Mouse (Mus musculus): Measurements from ENCODE around the gene Lins1. TPM values are rescaled to one million over a fixed set of nuclear protein-coding genes. Genes with fewer than 3 reads are reported as not detected.
A peak's percentile ranks its signal among the peaks of the same experiment; 100 is the strongest.

The Lins1 gene
- polyA plus RNA-seq, 2 experiments: 20.2 to 22.6 TPM

- no peak overlapping the region for H3K9ac ChIP-seq (ENCODE audit: low read depth, low read length, severe bottlenecking)
- no peak overlapping the region for H3K4me2 ChIP-seq (replicated peaks; ENCODE audit: low read depth, low read length, severe bottlenecking)
- DNase-seq (ENCODE audit: low spot score): no peak
- no peak for TF ChIP-seq POLR2A (IDR thresholded peaks at IDR 0.05; ENCODE audit: borderline replicate concordance, extremely low read depth, insufficient read depth, insufficient read length)
- no peaks in the 10 kb centered on the region for H3K27me3 ChIP-seq (ENCODE audit: control insufficient read depth, insufficient read depth, low read length)
- peaks cover 17% of the 10 kb centered on the region for H3K36me3 ChIP-seq (ENCODE audit: control insufficient read depth, insufficient read depth, low read length)
- no peaks in the 10 kb centered on the region for H3K4me1 ChIP-seq (ENCODE audit: control insufficient read depth, insufficient read depth, low read length)
- H3K27ac ChIP-seq (replicated peaks; ENCODE audit: low read depth, low read length): no peak overlapping the region
- H3K9me3 ChIP-seq (ENCODE audit: control insufficient read depth, low read length): peaks cover 5% of the 10 kb centered on the region; the same call in 1 of the 2 replicates
- ATAC-seq (ENCODE audit: low FRiP score, low read depth): no peak
- H3K4me3 ChIP-seq (replicated peaks; ENCODE audit: low read length): no peak overlapping the region
Observed at GRCm38 (mm10) chr7:66667064-66667463, 22.6 kb upstream of the Lins1 start.

- peaks cover 94% of the 10 kb centered on the region for H3K36me3 ChIP-seq (ENCODE audit: control insufficient read depth, insufficient read depth, low read length)
- no peak for DNase-seq (ENCODE audit: low spot score)
- TF ChIP-seq POLR2A (IDR thresholded peaks at IDR 0.05; ENCODE audit: borderline replicate concordance, extremely low read depth, insufficient read depth, insufficient read length): no peak
- no peak overlapping the region for H3K4me2 ChIP-seq (replicated peaks; ENCODE audit: low read depth, low read length, severe bottlenecking)
- no peak overlapping the region for H3K27ac ChIP-seq (replicated peaks; ENCODE audit: low read depth, low read length)
- no peak overlapping the region for H3K9ac ChIP-seq (ENCODE audit: low read depth, low read length, severe bottlenecking)
- H3K9me3 ChIP-seq (ENCODE audit: control insufficient read depth, low read length): no peaks in the 10 kb centered on the region
- 88% methylated on average over 2 of the region's 2 CpGs for WGBS
- H3K27me3 ChIP-seq (ENCODE audit: control insufficient read depth, insufficient read depth, low read length): no peaks in the 10 kb centered on the region
- no peaks in the 10 kb centered on the region for H3K4me1 ChIP-seq (ENCODE audit: control insufficient read depth, insufficient read depth, low read length)
- no peak for ATAC-seq (ENCODE audit: low FRiP score, low read depth)
- no peak overlapping the region for H3K4me3 ChIP-seq (replicated peaks; ENCODE audit: low read length)
Observed at GRCm38 (mm10) chr7:66675800-66676199, 13.9 kb upstream of the Lins1 start.

GRCm38 (mm10) chr7:66682119-66682863 lies 7.4 kb upstream of the Lins1 start:
- H3K4me2 ChIP-seq (replicated peaks; ENCODE audit: low read depth, low read length, severe bottlenecking): no peak overlapping the region
- 78% methylated on average over 5 of the region's 5 CpGs for WGBS
- H3K4me3 ChIP-seq (replicated peaks; ENCODE audit: low read length): no peak overlapping the region
- H3K9me3 ChIP-seq (ENCODE audit: control insufficient read depth, low read length): no peaks in the 10 kb centered on the region
- no peak overlapping the region for H3K9ac ChIP-seq (ENCODE audit: low read depth, low read length, severe bottlenecking)
- no peaks in the 10 kb centered on the region for H3K27me3 ChIP-seq (ENCODE audit: control insufficient read depth, insufficient read depth, low read length)
- ATAC-seq (ENCODE audit: low FRiP score, low read depth) (no peak), DNase-seq (ENCODE audit: low spot score) (no peak)
- H3K27ac ChIP-seq (replicated peaks; ENCODE audit: low read depth, low read length): no peak overlapping the region
- peaks cover 72% of the 10 kb centered on the region for H3K36me3 ChIP-seq (ENCODE audit: control insufficient read depth, insufficient read depth, low read length)
- no peaks in the 10 kb centered on the region for H3K4me1 ChIP-seq (ENCODE audit: control insufficient read depth, insufficient read depth, low read length)
- no peak for TF ChIP-seq POLR2A (IDR thresholded peaks at IDR 0.05; ENCODE audit: borderline replicate concordance, extremely low read depth, insufficient read depth, insufficient read length)

GRCm38 (mm10) chr7:66688721-66689120 lies 968 bp upstream of the Lins1 start:
- H3K4me3 ChIP-seq (replicated peaks; ENCODE audit: low read length): peak overlapping the region; percentile 76
- ATAC-seq (ENCODE audit: low FRiP score, low read depth): no peak

GRCm38 (mm10) chr7:66689294-66689619 lies 432 bp upstream of the Lins1 start, which contains the start of gene Asb7:
Gene Asb7, minus strand, starts transcription at chr7:66689596.
- Histone ChIP-seq H3K4me3 (replicated peaks; ENCODE audit: low read length) (peak within 1 kb of the TSS; percentile 76), H3K4me2 (replicated peaks; ENCODE audit: low read depth, low read length, severe bottlenecking) (peak within 1 kb of the TSS; percentile 93), H3K4me1 (ENCODE audit: control insufficient read depth, insufficient read depth, low read length) (peaks cover 7% of the 10 kb centered on the region; the same call in 1 of the 2 replicates), H3K36me3 (ENCODE audit: control insufficient read depth, insufficient read depth, low read length) (peaks cover 11% of the 10 kb centered on the region), H3K9me3 (ENCODE audit: control insufficient read depth, low read length) (no peaks in the 10 kb centered on the region), H3K9ac (ENCODE audit: low read depth, low read length, severe bottlenecking) (peak within 1 kb of the TSS; percentile 80), H3K27ac (replicated peaks; ENCODE audit: low read depth, low read length) (peak within 1 kb of the TSS; percentile 80), H3K27me3 (ENCODE audit: control insufficient read depth, insufficient read depth, low read length) (no peaks in the 10 kb centered on the region)
- ATAC-seq (ENCODE audit: low FRiP score, low read depth) (peak; percentile 17; the same call in 1 of the 2 replicates), DNase-seq (ENCODE audit: low spot score) (no peak)
- no peak for TF ChIP-seq POLR2A (IDR thresholded peaks at IDR 0.05; ENCODE audit: borderline replicate concordance, extremely low read depth, insufficient read depth, insufficient read length)
- 1% methylated on average over 15 of the region's 18 CpGs for WGBS

More at GRCm38 (mm10) chr7:66688721-66689120, 968 bp upstream of the Lins1 start:
- Histone ChIP-seq H3K4me1 (ENCODE audit: control insufficient read depth, insufficient read depth, low read length) (peaks cover 7% of the 10 kb centered on the region; the same call in 1 of the 2 replicates), H3K4me2 (replicated peaks; ENCODE audit: low read depth, low read length, severe bottlenecking) (peak overlapping the region; percentile 93), H3K9me3 (ENCODE audit: control insufficient read depth, low read length) (no peaks in the 10 kb centered on the region), H3K27me3 (ENCODE audit: control insufficient read depth, insufficient read depth, low read length) (no peaks in the 10 kb centered on the region), H3K36me3 (ENCODE audit: control insufficient read depth, insufficient read depth, low read length) (peaks cover 14% of the 10 kb centered on the region), H3K9ac (ENCODE audit: low read depth, low read length, severe bottlenecking) (peak overlapping the region; percentile 80), H3K27ac (replicated peaks; ENCODE audit: low read depth, low read length) (no peak overlapping the region)
- 0% methylated on average over 5 of the region's 5 CpGs for WGBS
- DNase-seq (ENCODE audit: low spot score): no peak
- no peak for TF ChIP-seq POLR2A (IDR thresholded peaks at IDR 0.05; ENCODE audit: borderline replicate concordance, extremely low read depth, insufficient read depth, insufficient read length)

All from limb, embryonic 14.5 days (tissue).